Mouse (Mus musculus): Measurements from ENCODE around the gene Majin.

DNA sequence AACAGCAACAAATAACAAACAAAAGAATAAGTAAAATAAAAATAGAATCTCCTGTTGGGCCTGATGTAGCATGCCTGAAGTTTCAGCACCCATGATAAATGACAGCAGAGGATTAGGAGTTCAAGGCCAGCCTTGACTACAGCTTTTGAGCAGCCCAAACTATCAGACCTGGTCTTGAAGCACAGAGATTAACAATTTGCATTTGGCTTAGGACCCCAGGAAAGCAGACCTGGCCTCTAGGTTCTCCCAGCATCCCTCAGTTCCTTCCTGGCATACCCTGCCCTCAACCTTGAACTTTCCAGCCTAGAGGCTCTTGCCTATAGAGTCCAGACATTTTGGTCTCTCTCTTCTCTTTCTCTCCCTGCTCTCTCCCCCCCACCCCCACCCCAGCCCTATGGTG is 54.6 kb downstream of the Majin start:
- TF ChIP-seq CTCF (IDR thresholded peaks at IDR 0.05; ENCODE audit: borderline replicate concordance, insufficient read depth, low read depth, low read length) (no peak), POLR2A (IDR thresholded peaks at IDR 0.05; ENCODE audit: borderline replicate concordance, insufficient read depth, low read length) (no peak)
